Mouse (Mus musculus): ENCODE results near the gene Hnrnpd. TPM values are rescaled to one million over a fixed set of nuclear protein-coding genes. Genes with fewer than 3 reads are reported as not detected.

Hnrnpd gene
- polyA plus RNA-seq, 1 experiment, result 20.3 TPM

GRCm38 (mm10) chr5:99939440-99939839, 39.3 kb downstream of the Hnrnpd start:
- Histone ChIP-seq H3K27ac (ENCODE audit: insufficient read depth, low read depth, low read length) (no peak overlapping the region), H3K4me1 (ENCODE audit: control insufficient read depth, insufficient read depth, low read length) (no peaks in the 10 kb centered on the region), H3K36me3 (ENCODE audit: control insufficient read depth, insufficient read depth, low read length) (no peaks in the 10 kb centered on the region), H3K4me3 (ENCODE audit: insufficient read depth, low read depth, low read length) (no peak overlapping the region), H3K27me3 (replicated peaks; ENCODE audit: control insufficient read depth, insufficient read depth, low read length) (no peaks in the 10 kb centered on the region)
- 83% methylated on average over 3 of the region's 3 CpGs for WGBS
- no peak for TF ChIP-seq POLR2A (IDR thresholded peaks at IDR 0.05; ENCODE audit: low read depth, low read length)
- no peak for TF ChIP-seq CTCF (conservative IDR thresholded peaks at IDR 0.05; ENCODE audit: insufficient read depth, insufficient read length, low read depth, low read length)
- DNase-seq, result no peak

GRCm38 (mm10) chr5:99931910-99932309, 46.8 kb downstream of the Hnrnpd start:
- no peaks in the 10 kb centered on the region for H3K36me3 ChIP-seq (ENCODE audit: control insufficient read depth, insufficient read depth, low read length)
- no peaks in the 10 kb centered on the region for H3K4me1 ChIP-seq (ENCODE audit: control insufficient read depth, insufficient read depth, low read length)
- TF ChIP-seq POLR2A (IDR thresholded peaks at IDR 0.05; ENCODE audit: low read depth, low read length) (no peak), CTCF (conservative IDR thresholded peaks at IDR 0.05; ENCODE audit: insufficient read depth, insufficient read length, low read depth, low read length) (no peak)
- WGBS, result 85% methylated on average over 6 of the region's 6 CpGs
- DNase-seq, result no peak
- no peak overlapping the region for H3K27ac ChIP-seq (ENCODE audit: insufficient read depth, low read depth, low read length)
- H3K27me3 ChIP-seq (replicated peaks; ENCODE audit: control insufficient read depth, insufficient read depth, low read length), result no peaks in the 10 kb centered on the region
- H3K4me3 ChIP-seq (ENCODE audit: insufficient read depth, low read depth, low read length), result no peak overlapping the region

GRCm38 (mm10) chr5:99927951-99928350, 50.8 kb downstream of the Hnrnpd start:
- Histone ChIP-seq H3K4me3 (ENCODE audit: insufficient read depth, low read depth, low read length) (no peak overlapping the region), H3K36me3 (ENCODE audit: control insufficient read depth, insufficient read depth, low read length) (no peaks in the 10 kb centered on the region), H3K27ac (ENCODE audit: insufficient read depth, low read depth, low read length) (no peak overlapping the region), H3K4me1 (ENCODE audit: control insufficient read depth, insufficient read depth, low read length) (no peaks in the 10 kb centered on the region), H3K27me3 (replicated peaks; ENCODE audit: control insufficient read depth, insufficient read depth, low read length) (no peaks in the 10 kb centered on the region)
- peak; percentile 84 for TF ChIP-seq CTCF (conservative IDR thresholded peaks at IDR 0.05; ENCODE audit: insufficient read depth, insufficient read length, low read depth, low read length)
- TF ChIP-seq POLR2A (IDR thresholded peaks at IDR 0.05; ENCODE audit: low read depth, low read length), result no peak
- WGBS, result 54% methylated on average over 4 of the region's 4 CpGs
- peak; percentile 69 for DNase-seq

- WGBS, result 83% methylated on average over 8 of the region's 8 CpGs
- H3K27me3 ChIP-seq (replicated peaks; ENCODE audit: control insufficient read depth, insufficient read depth, low read length), result no peaks in the 10 kb centered on the region
- H3K4me3 ChIP-seq (ENCODE audit: insufficient read depth, low read depth, low read length), result no peak overlapping the region
- H3K36me3 ChIP-seq (ENCODE audit: control insufficient read depth, insufficient read depth, low read length), result no peaks in the 10 kb centered on the region
- no peak overlapping the region for H3K27ac ChIP-seq (ENCODE audit: insufficient read depth, low read depth, low read length)
- no peaks in the 10 kb centered on the region for H3K4me1 ChIP-seq (ENCODE audit: control insufficient read depth, insufficient read depth, low read length)
- TF ChIP-seq CTCF (conservative IDR thresholded peaks at IDR 0.05; ENCODE audit: insufficient read depth, insufficient read length, low read depth, low read length), result no peak
- TF ChIP-seq POLR2A (IDR thresholded peaks at IDR 0.05; ENCODE audit: low read depth, low read length), result no peak
- DNase-seq, result no peak
These were observed 56.7 kb downstream of the Hnrnpd start for GRCm38 (mm10) chr5:99922033-99922432.

- 37% methylated on average over 7 of the region's 7 CpGs for WGBS
- Histone ChIP-seq H3K27ac (ENCODE audit: insufficient read depth, low read depth, low read length) (no peak overlapping the region), H3K36me3 (ENCODE audit: control insufficient read depth, insufficient read depth, low read length) (no peaks in the 10 kb centered on the region), H3K4me3 (ENCODE audit: insufficient read depth, low read depth, low read length) (no peak overlapping the region), H3K4me1 (ENCODE audit: control insufficient read depth, insufficient read depth, low read length) (no peaks in the 10 kb centered on the region), H3K27me3 (replicated peaks; ENCODE audit: control insufficient read depth, insufficient read depth, low read length) (no peaks in the 10 kb centered on the region)
- no peak for DNase-seq
- TF ChIP-seq CTCF (conservative IDR thresholded peaks at IDR 0.05; ENCODE audit: insufficient read depth, insufficient read length, low read depth, low read length) (no peak), POLR2A (IDR thresholded peaks at IDR 0.05; ENCODE audit: low read depth, low read length) (no peak)
These were observed 63.2 kb downstream of the Hnrnpd start for GRCm38 (mm10) chr5:99915494-99915893.

GRCm38 (mm10) chr5:99906181-99906956, 72.4 kb downstream of the Hnrnpd start, which contains the start of gene Vamp9:
TSS of gene Vamp9 (plus strand) at chr5:99906254.
- 3% methylated on average over 49 of the region's 49 CpGs for WGBS
- peak within 1 kb of the TSS; percentile 69 for H3K27ac ChIP-seq (ENCODE audit: insufficient read depth, low read depth, low read length)

More at GRCm38 (mm10) chr5:99906181-99906956, 72.4 kb downstream of the Hnrnpd start, which contains the start of gene Vamp9:
- DNase-seq, result peak; percentile 97
- Histone ChIP-seq H3K4me1 (ENCODE audit: control insufficient read depth, insufficient read depth, low read length) (no peaks in the 10 kb centered on the region), H3K27me3 (replicated peaks; ENCODE audit: control insufficient read depth, insufficient read depth, low read length) (no peaks in the 10 kb centered on the region), H3K36me3 (ENCODE audit: control insufficient read depth, insufficient read depth, low read length) (no peaks in the 10 kb centered on the region), H3K4me3 (ENCODE audit: insufficient read depth, low read depth, low read length) (peak within 1 kb of the TSS; percentile 58)
- TF ChIP-seq POLR2A (IDR thresholded peaks at IDR 0.05; ENCODE audit: low read depth, low read length) (peak; percentile 10), CTCF (conservative IDR thresholded peaks at IDR 0.05; ENCODE audit: insufficient read depth, insufficient read length, low read depth, low read length) (0 out of 2 replicates have a peak, but pooled peaks have one; percentile 19)

Other genes with a start within 250 kb of the Hnrnpd start
- 7.4 and 8.6 TPM in 2 replicates for gene Rasgef1b, start 249.9 kb downstream of the Hnrnpd start, polyA plus RNA-seq (2012; rRNA removed)
- 0.22 TPM in 1 of 2 replicates, not detected in the other for gene Vamp9, start 72.7 kb downstream of the Hnrnpd start, polyA plus RNA-seq (2012; rRNA removed)
- gene 4930524J08Rik, start 123 bp upstream of the Hnrnpd start, polyA plus RNA-seq (2012; rRNA removed), result 1.8 and 4.1 TPM in 2 replicates
- gene Hnrnpdl, start 60.7 kb upstream of the Hnrnpd start, polyA plus RNA-seq (2012; rRNA removed), result 33.4 and 40.5 TPM in 2 replicates
- 17.1 and 17.9 TPM in 2 replicates for gene Enoph1, start 61.0 kb upstream of the Hnrnpd start, polyA plus RNA-seq (2012; rRNA removed)
- 8.1 and 9.9 TPM in 2 replicates for gene Tmem150c, start 180.9 kb upstream of the Hnrnpd start, polyA plus RNA-seq (2012; rRNA removed)

Measured in kidney, adult 2 months (tissue).